Mouse (Mus musculus) forebrain, embryonic 12.5 days (tissue): ENCODE data around the gene Vwa5b1. TPM values are rescaled to one million over a fixed set of nuclear protein-coding genes. Genes with fewer than 3 reads are reported as not detected.

ENCODE experiments used
- ATAC-seq: fragments of 200-750 bp; cut with Nextera tagmentation; 2 replicates; pipeline ENCODE4 v1.8.0; 2017; ENCODE audit warnings: moderate TSS enrichment; ENCODE audit not compliant: low FRiP score
- H3K27ac ChIP-seq: fragments of 300-500 bp; sonication (generic); 2 replicates; pipeline ENCODE4 v1.5.1; 2016; ENCODE audit warnings: mild to moderate bottlenecking
- H3K27me3 ChIP-seq: fragments of 300-500 bp; sonication (generic); 2 replicates; pipeline ENCODE4 v1.6.1; 2016; ENCODE audit warnings: mild to moderate bottlenecking
- H3K36me3 ChIP-seq: fragments of 300-500 bp; sonication (generic); replicated peaks from 2 replicates; pipeline ENCODE4 v1.6.1; 2016; ENCODE audit warnings: mild to moderate bottlenecking
- H3K4me1 ChIP-seq: fragments of 300-500 bp; sonication (generic); 2 replicates; pipeline ENCODE4 v1.6.1; 2016
- H3K4me2 ChIP-seq: fragments of 300-500 bp; sonication (generic); 2 replicates; pipeline ENCODE4 v1.6.1; 2016; ENCODE audit warnings: mild to moderate bottlenecking, moderate library complexity
- H3K4me3 ChIP-seq: fragments of 300-500 bp; sonication (generic); replicated peaks from 2 replicates; pipeline ENCODE4 v1.5.1; 2016; ENCODE audit warnings: mild to moderate bottlenecking
- H3K9ac ChIP-seq: fragments of 300-500 bp; sonication (generic); 2 replicates; pipeline ENCODE4 v1.6.1; 2016; ENCODE audit warnings: mild to moderate bottlenecking
- H3K9me3 ChIP-seq: fragments of 300-500 bp; sonication (generic); 2 replicates; pipeline ENCODE4 v1.6.1; 2016
- WGBS: fragments of 180-500 bp; shearing (Covaris S2); methylation state at CpG from one replicate; pipeline ENCODE4 v1.1.7; 2016; 5-methylcytosine and 5-hydroxymethylcytosine counted together
- polyA plus RNA-seq: library from polyadenylated mRNA; unstranded; fragments of >200 nt; fragmentation: Nextera tagmentation; extraction: Ambion mirVana; gene quantifications from 2 replicates; pipeline ENCODE4 v1.2.1, GENCODE M21; 2016

Vwa5b1 gene
- polyA plus RNA-seq, 1 experiment from 2014 or later, result 0.13 TPM

DNA sequence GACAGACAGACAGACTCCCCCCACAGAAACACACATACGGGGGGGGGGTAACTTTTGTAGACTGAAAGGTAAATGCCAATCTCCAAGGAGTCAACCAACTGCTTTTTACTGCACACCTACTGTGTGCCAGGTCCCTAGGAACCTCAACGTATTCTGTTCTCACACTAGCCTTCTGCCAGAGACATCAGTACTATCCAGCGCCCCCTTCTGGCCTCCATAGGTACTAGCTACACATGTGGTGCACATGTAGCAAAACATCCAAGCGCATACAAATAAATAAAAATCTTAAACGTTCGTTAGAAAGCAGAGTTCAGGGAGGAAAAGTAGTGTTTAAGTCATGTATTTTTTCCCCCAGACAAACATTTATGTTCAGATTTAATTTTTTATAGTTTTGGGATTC, 88.6 kb downstream of the Vwa5b1 start:
- Histone ChIP-seq H3K27me3 (peaks cover 23% of the 10 kb centered on the region), H3K4me2 (no peak overlapping the region), H3K9me3 (no peaks in the 10 kb centered on the region), H3K4me3 (no peak overlapping the region), H3K27ac (no peak overlapping the region), H3K9ac (no peak overlapping the region), H3K4me1 (peaks cover 24% of the 10 kb centered on the region), H3K36me3 (no peaks in the 10 kb centered on the region)
- no peak for ATAC-seq
- WGBS, result 66% methylated on average over 6 of the region's 6 CpGs

- no peak overlapping the region for H3K4me3 ChIP-seq
- H3K27me3 ChIP-seq, result peaks cover 23% of the 10 kb centered on the region
- H3K4me2 ChIP-seq, result no peak overlapping the region
- peaks cover 24% of the 10 kb centered on the region for H3K4me1 ChIP-seq
- H3K9me3 ChIP-seq, result no peaks in the 10 kb centered on the region
- ATAC-seq, result no peak
- WGBS, result 79% methylated on average over 11 of the region's 11 CpGs
- H3K9ac ChIP-seq, result no peak overlapping the region
- no peaks in the 10 kb centered on the region for H3K36me3 ChIP-seq
- no peak overlapping the region for H3K27ac ChIP-seq
Measured at GRCm38 (mm10) chr4:138546241-138546640, 89.4 kb downstream of the Vwa5b1 start.

- H3K27ac ChIP-seq, result no peak overlapping the region
- H3K9me3 ChIP-seq, result no peaks in the 10 kb centered on the region
- H3K4me3 ChIP-seq, result no peak overlapping the region
- peaks cover 19% of the 10 kb centered on the region for H3K4me1 ChIP-seq
- ATAC-seq, result no peak
- peaks cover 22% of the 10 kb centered on the region for H3K27me3 ChIP-seq
- no peak overlapping the region for H3K4me2 ChIP-seq
- 51% methylated on average over 12 of the region's 12 CpGs for WGBS
- H3K36me3 ChIP-seq, result no peaks in the 10 kb centered on the region
- H3K9ac ChIP-seq, result no peak overlapping the region
Measured at GRCm38 (mm10) chr4:138543177-138543576, 92.5 kb downstream of the Vwa5b1 start.

GRCm38 (mm10) chr4:138538084-138538449, 97.6 kb downstream of the Vwa5b1 start:
- 0 out of 2 replicates have a peak, but pooled peaks have one; percentile 37 for ATAC-seq
- no peaks in the 10 kb centered on the region for H3K36me3 ChIP-seq
- H3K4me2 ChIP-seq, result peak overlapping the region; percentile 6; the same call in 1 of the 2 replicates
- no peak overlapping the region for H3K9ac ChIP-seq
- H3K27me3 ChIP-seq, result peaks cover 14% of the 10 kb centered on the region
- 49% methylated on average over 4 of the region's 4 CpGs for WGBS
- H3K9me3 ChIP-seq, result 0 out of 2 replicates have a peak, but pooled peaks cover 3% of the 10 kb centered on the region
- peak overlapping the region; percentile 65 for H3K27ac ChIP-seq
- no peak overlapping the region for H3K4me3 ChIP-seq
- peaks cover 23% of the 10 kb centered on the region for H3K4me1 ChIP-seq

- no peak overlapping the region for H3K4me3 ChIP-seq
- H3K27ac ChIP-seq, result peak overlapping the region; percentile 65
- H3K27me3 ChIP-seq, result peaks cover 14% of the 10 kb centered on the region
- no peaks in the 10 kb centered on the region for H3K36me3 ChIP-seq
- no peak overlapping the region for H3K9ac ChIP-seq
- H3K9me3 ChIP-seq, result 0 out of 2 replicates have a peak, but pooled peaks cover 3% of the 10 kb centered on the region
- WGBS, result 25% methylated on average over 10 of the region's 10 CpGs
- peak; percentile 89 for ATAC-seq
- 0 out of 2 replicates have a peak overlapping the region, but pooled peaks have one; percentile 6 for H3K4me2 ChIP-seq
- peaks cover 20% of the 10 kb centered on the region for H3K4me1 ChIP-seq
Measured at GRCm38 (mm10) chr4:138537210-138538083, 98.2 kb downstream of the Vwa5b1 start.

DNA sequence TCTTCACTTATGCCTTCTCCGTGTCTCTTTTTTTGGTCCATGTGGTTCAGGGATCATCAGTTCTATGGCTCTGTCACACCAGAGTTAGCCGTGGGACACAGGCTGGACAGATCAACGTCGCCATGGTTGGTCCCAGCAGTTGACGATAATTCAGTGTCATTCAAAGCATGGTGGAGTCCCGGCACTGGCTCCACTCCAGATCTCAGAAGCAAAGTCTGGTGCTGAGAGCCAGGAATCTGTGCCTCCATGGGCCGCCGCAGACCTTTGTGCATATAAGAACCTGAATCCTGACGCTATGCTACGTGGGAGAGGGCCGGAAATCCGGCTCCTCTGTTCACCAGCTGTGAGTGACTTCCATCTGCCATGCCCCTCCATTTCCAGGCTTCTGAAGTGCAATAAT, 100.1 kb downstream of the Vwa5b1 start:
- no peak overlapping the region for H3K4me2 ChIP-seq
- ATAC-seq, result no peak
- no peaks in the 10 kb centered on the region for H3K36me3 ChIP-seq
- H3K27ac ChIP-seq, result 0 out of 2 replicates have a peak overlapping the region, but pooled peaks have one; percentile 8
- H3K4me3 ChIP-seq, result no peak overlapping the region
- 86% methylated on average over 12 of the region's 12 CpGs for WGBS
- peaks cover 20% of the 10 kb centered on the region for H3K4me1 ChIP-seq
- 0 out of 2 replicates have a peak, but pooled peaks cover 3% of the 10 kb centered on the region for H3K9me3 ChIP-seq
- H3K27me3 ChIP-seq, result peaks cover 14% of the 10 kb centered on the region
- no peak overlapping the region for H3K9ac ChIP-seq

DNA sequence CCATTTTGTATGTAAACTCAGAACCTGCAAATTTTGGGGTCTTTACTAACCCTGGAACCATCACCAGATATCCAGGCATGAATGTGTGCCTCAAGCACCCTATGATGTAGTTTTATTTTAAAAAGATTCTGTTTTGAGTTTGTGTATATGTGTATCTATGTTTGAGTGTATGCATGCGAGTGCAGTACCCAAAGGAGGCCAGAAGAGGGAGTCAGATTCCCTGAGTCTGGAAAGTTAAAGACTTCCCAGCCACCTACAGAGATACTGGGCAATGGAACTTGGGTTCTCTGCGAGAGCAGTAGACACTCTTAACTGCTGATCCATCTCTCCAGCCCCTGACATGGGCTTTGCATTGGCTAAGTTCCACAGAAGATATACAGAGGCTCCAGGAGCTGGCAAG, 101.8 kb downstream of the Vwa5b1 start:
- Histone ChIP-seq H3K4me1 (peaks cover 20% of the 10 kb centered on the region), H3K27ac (no peak overlapping the region), H3K9ac (no peak overlapping the region), H3K27me3 (peaks cover 9% of the 10 kb centered on the region), H3K4me2 (no peak overlapping the region), H3K36me3 (no peaks in the 10 kb centered on the region), H3K4me3 (no peak overlapping the region), H3K9me3 (0 out of 2 replicates have a peak, but pooled peaks cover 3% of the 10 kb centered on the region)
- 90% methylated on average over 2 of the region's 2 CpGs for WGBS
- ATAC-seq, result no peak

GRCm38 (mm10) chr4:138531761-138532160, 103.9 kb downstream of the Vwa5b1 start:
- Histone ChIP-seq H3K9ac (no peak overlapping the region), H3K4me3 (no peak overlapping the region), H3K36me3 (no peaks in the 10 kb centered on the region), H3K27me3 (peaks cover 9% of the 10 kb centered on the region), H3K27ac (no peak overlapping the region), H3K4me1 (peaks cover 3% of the 10 kb centered on the region), H3K4me2 (no peak overlapping the region), H3K9me3 (0 out of 2 replicates have a peak, but pooled peaks cover 3% of the 10 kb centered on the region)
- no peak for ATAC-seq
- WGBS, result 84% methylated on average over 2 of the region's 2 CpGs

DNA sequence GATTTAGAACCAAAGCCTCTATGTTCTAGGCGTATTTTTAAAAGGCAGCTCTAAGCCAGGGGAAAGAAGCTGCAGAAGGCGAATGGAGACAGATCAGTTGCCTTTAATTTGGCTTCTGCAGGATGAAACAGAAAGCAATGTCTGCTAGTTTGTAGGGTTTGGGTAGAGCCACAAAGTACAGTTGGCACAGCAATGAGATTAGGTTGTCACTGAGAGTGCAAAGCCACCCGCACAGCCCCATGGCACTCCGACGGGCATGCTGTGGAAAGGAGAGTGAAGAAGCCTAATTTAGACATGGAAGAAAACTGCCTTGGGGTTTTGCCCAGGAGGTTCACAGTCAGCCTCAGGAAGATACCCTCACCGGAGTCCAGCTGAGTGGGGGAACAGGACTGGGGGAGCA, 105.7 kb downstream of the Vwa5b1 start:
- ATAC-seq, result no peak
- Histone ChIP-seq H3K36me3 (no peaks in the 10 kb centered on the region), H3K9me3 (0 out of 2 replicates have a peak, but pooled peaks cover 3% of the 10 kb centered on the region), H3K4me3 (no peak overlapping the region), H3K4me1 (no peaks in the 10 kb centered on the region), H3K27me3 (peaks cover 4% of the 10 kb centered on the region; the same call in 1 of the 2 replicates), H3K27ac (no peak overlapping the region), H3K9ac (no peak overlapping the region), H3K4me2 (no peak overlapping the region)
- 94% methylated on average over 6 of the region's 6 CpGs for WGBS

- Histone ChIP-seq H3K9ac (no peak overlapping the region), H3K4me1 (peaks cover 11% of the 10 kb centered on the region), H3K27me3 (peaks cover 11% of the 10 kb centered on the region; the same call in 1 of the 2 replicates), H3K9me3 (no peaks in the 10 kb centered on the region), H3K4me3 (no peak overlapping the region), H3K4me2 (no peak overlapping the region), H3K36me3 (no peaks in the 10 kb centered on the region), H3K27ac (no peak overlapping the region)
- ATAC-seq, result no peak
- 62% methylated on average over 4 of the region's 4 CpGs for WGBS
Measured at GRCm38 (mm10) chr4:138525684-138526083, 110.0 kb downstream of the Vwa5b1 start.

GRCm38 (mm10) chr4:138524769-138525168, 110.9 kb downstream of the Vwa5b1 start:
- Histone ChIP-seq H3K9ac (no peak overlapping the region), H3K4me3 (no peak overlapping the region), H3K9me3 (no peaks in the 10 kb centered on the region), H3K4me1 (peaks cover 11% of the 10 kb centered on the region), H3K4me2 (no peak overlapping the region), H3K36me3 (no peaks in the 10 kb centered on the region), H3K27me3 (peaks cover 11% of the 10 kb centered on the region; the same call in 1 of the 2 replicates), H3K27ac (no peak overlapping the region)
- no peak for ATAC-seq
- 83% methylated on average over 9 of the region's 9 CpGs for whole genome bisulfite sequencing

DNA sequence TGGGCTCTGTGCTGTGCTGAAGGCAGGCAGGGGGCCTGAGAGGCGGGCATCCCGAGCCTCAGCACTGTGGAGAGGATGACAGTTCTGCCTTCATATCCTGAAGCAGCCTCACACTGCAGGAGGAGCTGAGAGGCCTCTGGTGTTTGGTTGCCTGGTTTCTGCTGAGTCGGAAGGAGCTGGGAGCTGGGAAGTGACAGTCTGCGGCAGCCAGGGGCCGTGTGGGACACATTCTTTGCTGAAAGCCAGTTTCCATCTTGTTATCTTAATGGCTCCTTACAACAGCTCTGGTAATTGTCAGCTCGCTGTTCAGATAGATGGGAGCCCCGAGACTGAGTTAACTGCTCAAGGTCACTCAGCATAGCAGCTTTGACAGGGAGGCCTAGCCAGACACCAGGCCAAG, 111.9 kb downstream of the Vwa5b1 start:
- Histone ChIP-seq H3K9ac (no peak overlapping the region), H3K9me3 (no peaks in the 10 kb centered on the region), H3K27ac (0 out of 2 replicates have a peak overlapping the region, but pooled peaks have one; percentile 42), H3K4me2 (no peak overlapping the region), H3K4me3 (no peak overlapping the region), H3K27me3 (peaks cover 15% of the 10 kb centered on the region), H3K36me3 (no peaks in the 10 kb centered on the region), H3K4me1 (peaks cover 11% of the 10 kb centered on the region)
- no peak for ATAC-seq
- WGBS, result 56% methylated on average over 7 of the region's 7 CpGs
